Mouse (Mus musculus) CH12.LX (cell line): Measurements from ENCODE around the gene R3hdm2. TPM values are rescaled to one million over a fixed set of nuclear protein-coding genes. Genes with fewer than 3 reads are reported as not detected.

Experiments used
- DNase-seq: peaks from one replicate; pipeline ENCODE4 v3.0.0-alpha.2; 2013; ENCODE audit errors: extremely low read depth
- H3K27ac ChIP-seq: 2 replicates; pipeline ENCODE4 v1.5.1; 2012; ENCODE audit warnings: low read depth, mild to moderate bottlenecking, control low read depth, moderate library complexity; ENCODE audit not compliant: insufficient read depth
- H3K27me3 ChIP-seq: replicated peaks from 2 replicates; pipeline ENCODE3; 2012; ENCODE audit warnings: inconsistent platforms
- H3K36me3 ChIP-seq, 2 experiments: replicated peaks in 1 of 2; 2 replicates each; pipeline versions ENCODE3 to v1.6.1; 2012; ENCODE audit warnings: inconsistent platforms in 1 of 2, low read length in 1 of 2, mild to moderate bottlenecking in 1 of 2, mixed read lengths in 1 of 2, moderate library complexity in 1 of 2; ENCODE audit not compliant: control insufficient read depth in 1 of 2, insufficient read depth in 1 of 2
- H3K4me1 ChIP-seq, 2 experiments: 2 replicates each; pipeline ENCODE4 v1.6.1; 2012; ENCODE audit warnings: inconsistent platforms in 1 of 2, moderate library complexity in 1 of 2; ENCODE audit not compliant: insufficient read depth in 2 of 2, control insufficient read depth in 1 of 2
- H3K4me2 ChIP-seq: 2 replicates; pipeline ENCODE4 v1.6.1; 2012; ENCODE audit warnings: low read depth, mild to moderate bottlenecking, control low read depth; ENCODE audit not compliant: poor library complexity, insufficient read depth, severe bottlenecking
- H3K4me3 ChIP-seq, 3 experiments: fragments of 150-350 bp in 1 of 3; sonication (generic) in 1 of 3; replicated peaks in 1 of 3; 2 replicates each; pipeline versions ENCODE3 to v1.5.1; 2011 to 2012; ENCODE audit warnings: low read depth in 2 of 3, low read length in 2 of 3, mild to moderate bottlenecking in 2 of 3, moderate library complexity in 2 of 3, control low read depth in 1 of 3, improper control_type of control experiment in 1 of 3, inconsistent platforms in 1 of 3, mixed read lengths in 1 of 3; ENCODE audit not compliant: poor library complexity in 1 of 3
- H3K79me2 ChIP-seq: replicated peaks from 2 replicates; pipeline ENCODE4 v1.6.1; 2012; ENCODE audit warnings: mild to moderate bottlenecking, moderate library complexity; ENCODE audit not compliant: control insufficient read depth, poor library complexity, insufficient read depth, severe bottlenecking; ENCODE audit errors: extremely low read depth
- H3K9ac ChIP-seq: 2 replicates; pipeline ENCODE4 v1.6.1; 2012; ENCODE audit warnings: low read depth, mild to moderate bottlenecking, control low read depth, moderate library complexity; ENCODE audit not compliant: insufficient read depth
- H3K9me3 ChIP-seq: replicated peaks from 2 replicates; pipeline ENCODE3; 2012; ENCODE audit warnings: low read length, inconsistent platforms, mixed read lengths
- BHLHE40 ChIP-seq: IDR thresholded peaks from 2 replicates; pipeline ENCODE4 v1.6.1; 2011; ENCODE audit warnings: mild to moderate bottlenecking, low read depth, low read length, improper control_type of control experiment
- CHD1 ChIP-seq: IDR thresholded peaks from 2 replicates; pipeline ENCODE4 v1.6.1; 2012; ENCODE audit warnings: low read depth, low read length, improper control_type of control experiment, inconsistent platforms
- EP300 ChIP-seq: IDR thresholded peaks from 2 replicates; pipeline ENCODE4 v1.6.1; 2011; ENCODE audit warnings: low read length, improper control_type of control experiment
- HCFC1 ChIP-seq: IDR thresholded peaks from 2 replicates; pipeline ENCODE4 v1.6.1; 2012; ENCODE audit warnings: low read depth, mild to moderate bottlenecking, inconsistent platforms, low read length, improper control_type of control experiment
- IRF4 ChIP-seq: IDR thresholded peaks from 2 replicates; pipeline ENCODE4 v1.6.1; 2014; ENCODE audit warnings: low read depth, mild to moderate bottlenecking, inconsistent platforms, low read length, improper control_type of control experiment
- JUND ChIP-seq: conservative IDR thresholded peaks from 2 replicates; pipeline ENCODE4 v1.6.1; 2011; ENCODE audit warnings: low read depth, low read length, improper control_type of control experiment
- MAZ ChIP-seq: IDR thresholded peaks from 2 replicates; pipeline ENCODE4 v1.6.1; 2012; ENCODE audit warnings: low read depth, mild to moderate bottlenecking, inconsistent platforms, low read length, improper control_type of control experiment, moderate library complexity
- MEF2A ChIP-seq: IDR thresholded peaks from 2 replicates; pipeline ENCODE4 v1.6.1; 2014; ENCODE audit warnings: low read depth, mild to moderate bottlenecking, inconsistent platforms, low read length, improper control_type of control experiment, borderline replicate concordance
- MYC ChIP-seq: IDR thresholded peaks from 2 replicates; pipeline ENCODE4 v1.6.1; 2011; ENCODE audit warnings: low read depth, mild to moderate bottlenecking, improper control_type of control experiment, low read length
- NRF1 ChIP-seq: IDR thresholded peaks from 2 replicates; pipeline ENCODE4 v1.6.1; 2014; ENCODE audit warnings: low read depth, mild to moderate bottlenecking, inconsistent platforms, low read length, improper control_type of control experiment, moderate library complexity
- PAX5 ChIP-seq: IDR thresholded peaks from 2 replicates; pipeline ENCODE4 v1.6.1; 2012; ENCODE audit warnings: low read length, inconsistent platforms, mixed read lengths
- POLR2AphosphoS2 ChIP-seq: IDR thresholded peaks from 2 replicates; pipeline ENCODE4 v1.6.1; 2011; ENCODE audit warnings: low read depth, low read length, improper control_type of control experiment
- RAD21 ChIP-seq: IDR thresholded peaks from 2 replicates; pipeline ENCODE4 v1.6.1; 2011; ENCODE audit warnings: low read depth, mild to moderate bottlenecking, low read length, improper control_type of control experiment, moderate library complexity
- RCOR1 ChIP-seq: conservative IDR thresholded peaks from 2 replicates; pipeline ENCODE4 v1.6.1; 2012; ENCODE audit warnings: low read depth, mild to moderate bottlenecking, inconsistent platforms, low read length, improper control_type of control experiment
- SMC3 ChIP-seq: IDR thresholded peaks from 2 replicates; pipeline ENCODE4 v1.6.1; 2011; ENCODE audit warnings: low read depth, low read length, improper control_type of control experiment
- TCF12 ChIP-seq: IDR thresholded peaks from 2 replicates; pipeline ENCODE4 v1.6.1; 2014; ENCODE audit warnings: low read depth, mild to moderate bottlenecking, inconsistent platforms, low read length, improper control_type of control experiment
- UBTF ChIP-seq: IDR thresholded peaks from 2 replicates; pipeline ENCODE4 v1.6.1; 2012; ENCODE audit warnings: low read depth, mild to moderate bottlenecking, inconsistent platforms, low read length, improper control_type of control experiment, moderate library complexity
- USF1 ChIP-seq: IDR thresholded peaks from 2 replicates; pipeline ENCODE4 v1.6.1; 2014; ENCODE audit warnings: low read depth, mild to moderate bottlenecking, inconsistent platforms, low read length, improper control_type of control experiment
- ZC3H11A ChIP-seq: IDR thresholded peaks from 2 replicates; pipeline ENCODE4 v1.6.1; 2012; ENCODE audit warnings: low read depth, mild to moderate bottlenecking, inconsistent platforms, low read length, improper control_type of control experiment
- ZKSCAN1 ChIP-seq: IDR thresholded peaks from 2 replicates; pipeline ENCODE4 v1.6.1; 2012; ENCODE audit warnings: low read depth, inconsistent platforms, low read length, improper control_type of control experiment, borderline replicate concordance
- ZMIZ1 ChIP-seq: IDR thresholded peaks from 2 replicates; pipeline ENCODE4 v1.6.1; 2012; ENCODE audit warnings: low read depth, mild to moderate bottlenecking, inconsistent platforms, low read length, improper control_type of control experiment
- ZNF384 ChIP-seq: IDR thresholded peaks from 2 replicates; pipeline ENCODE4 v1.6.1; 2012; ENCODE audit warnings: low read depth, low read length, improper control_type of control experiment, inconsistent platforms
- dilution Hi-C: fragments of 300-500 bp; cut with MboI; formaldehyde crosslinking; loops from 2 replicates; pipeline ENCODE4 v1.14.3; 2020; ENCODE audit warnings: low sequenced_read_pairs; ENCODE audit not compliant: extremely low pct_unique_long_range_greater_than_20kb, extremely low pct_ligation_motif_present
- in situ Hi-C: fragments of 300-500 bp; cut with MboI; formaldehyde crosslinking; loops from 3 replicates; pipeline ENCODE4 v1.14.3; 2019; ENCODE audit warnings: low sequenced_read_pairs, low pct_ligation_motif_present, low pct_unique_long_range_greater_than_20kb, mixed read lengths
- polyA plus RNA-seq: library from polyadenylated mRNA; unstranded; fragments of >175 nt; gene quantifications from 2 replicates; pipeline ENCODE4 v1.2.1, GENCODE M21; 2012; ENCODE audit warnings: low read depth; ENCODE audit not compliant: insufficient read length
- total RNA-seq, 2 experiments: library from RNA; depleted of rRNA; stranded (reverse); fragments of 300-350 nt in 1 of 2; fragments of >200 nt in 1 of 2; gene quantifications; 2 replicates each; pipeline ENCODE4 v1.2.3; 2012 to 2014

Gene R3hdm2
- total and polyA plus RNA-seq, 3 experiments = 7.0 to 23.6 (median 8.7) TPM

GRCm38 (mm10) chr10:127360714-127361113 is 19.4 kb upstream of the R3hdm2 start:
- H3K9ac ChIP-seq = no peak overlapping the region
- H3K4me2 ChIP-seq = no peak overlapping the region
- H3K4me3 ChIP-seq = no peak overlapping the region
- H3K27ac ChIP-seq = no peak overlapping the region
- dilution Hi-C loops = no loop called here
- peaks cover 3% of the 10 kb centered on the region for H3K9me3 ChIP-seq
- no peaks in the 10 kb centered on the region for H3K27me3 ChIP-seq
- TF ChIP-seq TCF12 = no peak
- TF ChIP-seq, all 38 proteins: peak for 0
- Histone ChIP-seq H3K4me1 (peaks cover 2 to 32% of the 10 kb centered on the region in 2 experiments; a peak in 2 of 4 replicates), H3K36me3 (peaks cover 14 to 22% of the 10 kb centered on the region in 2 experiments), H3K79me2 (no peaks in the 10 kb centered on the region)
- DNase-seq = no peak
- in situ Hi-C loops = no loop called here

GRCm38 (mm10) chr10:127367116-127367515 is 13.0 kb upstream of the R3hdm2 start:
- no peak for DNase-seq
- peaks cover 0 to 9% of the 10 kb centered on the region in 2 experiments; a peak in 2 of 4 replicates for H3K4me1 ChIP-seq
- dilution Hi-C loops (no loop called here), in situ Hi-C loops (no loop called here)
- peaks cover 3% of the 10 kb centered on the region for H3K9me3 ChIP-seq
- H3K27ac ChIP-seq = no peak overlapping the region
- no peaks in the 10 kb centered on the region for H3K27me3 ChIP-seq
- H3K36me3 ChIP-seq = no peaks in the 10 kb centered on the region
- TF ChIP-seq BHLHE40 = no peak
- TF ChIP-seq TCF12 = no peak
- no peak for TF ChIP-seq ZC3H11A
- TF ChIP-seq ZNF384 = no peak
- no peak for TF ChIP-seq HCFC1
- no peak for TF ChIP-seq MAZ
- no peak for TF ChIP-seq IRF4
- no peak for TF ChIP-seq USF1
- TF ChIP-seq, all 38 proteins: peak for 0
- Histone ChIP-seq H3K9ac (no peak overlapping the region), H3K4me2 (no peak overlapping the region), H3K79me2 (no peaks in the 10 kb centered on the region), H3K4me3 (no peak overlapping the region)

GRCm38 (mm10) chr10:127368273-127368672 is 11.9 kb upstream of the R3hdm2 start:
- no peak overlapping the region for H3K4me2 ChIP-seq
- no peak overlapping the region for H3K4me3 ChIP-seq
- H3K27ac ChIP-seq = no peak overlapping the region
- dilution Hi-C loops = no loop called here
- DNase-seq = no peak
- no peak overlapping the region for H3K9ac ChIP-seq
- H3K9me3 ChIP-seq = no peaks in the 10 kb centered on the region
- no peaks in the 10 kb centered on the region for H3K27me3 ChIP-seq
- no peaks in the 10 kb centered on the region for H3K36me3 ChIP-seq
- TF ChIP-seq TCF12 (no peak), RCOR1 (no peak), ZKSCAN1 (no peak), EP300 (no peak), CHD1 (no peak), PAX5 (no peak), MAZ (no peak), JUND (no peak), MEF2A (no peak), ZMIZ1 (no peak), MYC (no peak), NRF1 (no peak), RAD21 (no peak), UBTF (no peak), HCFC1 (no peak), POLR2AphosphoS2 (no peak), SMC3 (no peak)
- peaks cover 0 to 9% of the 10 kb centered on the region in 2 experiments; a peak in 2 of 4 replicates for H3K4me1 ChIP-seq
- in situ Hi-C loops = no loop called here
- H3K79me2 ChIP-seq = no peaks in the 10 kb centered on the region
